Mouse (Mus musculus) lung, embryonic 14.5 days (tissue): ENCODE results near the gene Stk19. TPM values are rescaled to one million over a fixed set of nuclear protein-coding genes. Genes with fewer than 3 reads are reported as not detected.

Experiments
- ATAC-seq: fragments of 200-750 bp; cut with Nextera tagmentation; 2 replicates; pipeline ENCODE4 v1.8.0; 2017; ENCODE audit warnings: mild to moderate bottlenecking, moderate TSS enrichment, moderate library complexity; ENCODE audit not compliant: insufficient read depth
- DNase-seq: peaks from one replicate; pipeline ENCODE4 v3.0.0-alpha.2; 2015
- H3K27ac ChIP-seq: fragments of 300-500 bp; sonication (generic); 2 replicates; pipeline ENCODE4 v1.5.1; 2014; ENCODE audit warnings: low read depth, mild to moderate bottlenecking, moderate library complexity
- H3K27me3 ChIP-seq: fragments of 300-500 bp; sonication (generic); 2 replicates; pipeline ENCODE4 v1.6.1; 2014; ENCODE audit warnings: low read length, control low read depth; ENCODE audit not compliant: insufficient read depth
- H3K36me3 ChIP-seq: fragments of 300-500 bp; sonication (generic); 2 replicates; pipeline ENCODE4 v1.6.1; 2014; ENCODE audit warnings: control low read depth; ENCODE audit not compliant: insufficient read depth
- H3K4me1 ChIP-seq: fragments of 300-500 bp; sonication (generic); 2 replicates; pipeline ENCODE4 v1.6.1; 2014; ENCODE audit warnings: antibody characterized with exemption, control low read depth; ENCODE audit not compliant: insufficient read depth
- H3K4me2 ChIP-seq: fragments of 300-500 bp; sonication (generic); 2 replicates; pipeline ENCODE4 v1.6.1; 2014; ENCODE audit warnings: mild to moderate bottlenecking
- H3K4me3 ChIP-seq: fragments of 300-500 bp; sonication (generic); 2 replicates; pipeline ENCODE4 v1.5.1; 2014; ENCODE audit warnings: low read depth, low read length
- H3K9ac ChIP-seq: fragments of 300-500 bp; sonication (generic); 2 replicates; pipeline ENCODE4 v1.6.1; 2014
- H3K9me3 ChIP-seq: fragments of 300-500 bp; sonication (generic); 2 replicates; pipeline ENCODE4 v1.6.1; 2016; ENCODE audit warnings: low read depth, low read length, control low read depth
- CTCF ChIP-seq: IDR thresholded peaks from 2 replicates; pipeline ENCODE4 v1.5.1; 2016; ENCODE audit warnings: antibody characterized with exemption, low read depth
- WGBS: fragments of 180-500 bp; shearing (Covaris S2); extraction: QIAGEN DNeasy Blood & Tissue Kit; methylation state at CpG from one replicate; pipeline ENCODE4 v1.1.7; 2014; 5-methylcytosine and 5-hydroxymethylcytosine counted together
- polyA plus RNA-seq: library from polyadenylated mRNA; unstranded; fragments of >200 nt; fragmentation: Nextera tagmentation; extraction: Ambion mirVana; gene quantifications from 2 replicates; pipeline ENCODE4 v1.2.1, GENCODE M21; 2014

Stk19 gene
- polyA plus RNA-seq, 1 experiment from 2014 or later: 25.0 TPM

GRCm38 (mm10) chr17:34874321-34874720 lies 37.6 kb upstream of the Stk19 start:
- no peaks in the 10 kb centered on the region for H3K36me3 ChIP-seq
- no peaks in the 10 kb centered on the region for H3K9me3 ChIP-seq
- 74% methylated on average over 6 of the region's 6 CpGs for WGBS
- H3K27me3 ChIP-seq: no peaks in the 10 kb centered on the region
- H3K4me3 ChIP-seq: no peak overlapping the region
- H3K4me1 ChIP-seq: no peaks in the 10 kb centered on the region
- ATAC-seq (no peak), DNase-seq (no peak)
- no peak overlapping the region for H3K9ac ChIP-seq
- TF ChIP-seq CTCF: no peak
- H3K27ac ChIP-seq: no peak overlapping the region
- no peak overlapping the region for H3K4me2 ChIP-seq

GRCm38 (mm10) chr17:34865981-34866380 lies 29.2 kb upstream of the Stk19 start:
- Histone ChIP-seq H3K4me3 (no peak overlapping the region), H3K4me1 (no peaks in the 10 kb centered on the region)
- ATAC-seq: no peak

GRCm38 (mm10) chr17:34862416-34863081 lies 25.8 kb upstream of the Stk19 start, which contains the start of gene Cfb:
Gene Cfb, minus strand, starts transcription at chr17:34862518.
- no peak for TF ChIP-seq CTCF
- DNase-seq: no peak
- 51% methylated on average over 8 of the region's 8 CpGs for WGBS
- Histone ChIP-seq H3K4me2 (no peak within 1 kb of the TSS), H3K36me3 (no peaks in the 10 kb centered on the region), H3K27me3 (no peaks in the 10 kb centered on the region), H3K27ac (no peak within 1 kb of the TSS), H3K4me3 (no peak within 1 kb of the TSS), H3K9ac (no peak within 1 kb of the TSS), H3K4me1 (no peaks in the 10 kb centered on the region), H3K9me3 (no peaks in the 10 kb centered on the region)
- no peak for ATAC-seq

More at GRCm38 (mm10) chr17:34865981-34866380, 29.2 kb upstream of the Stk19 start:
- no peak for TF ChIP-seq CTCF
- no peak overlapping the region for H3K9ac ChIP-seq
- no peak overlapping the region for H3K4me2 ChIP-seq
- no peak overlapping the region for H3K27ac ChIP-seq
- WGBS: 54% methylated on average over 7 of the region's 7 CpGs
- H3K36me3 ChIP-seq: no peaks in the 10 kb centered on the region
- no peak for DNase-seq
- H3K27me3 ChIP-seq: no peaks in the 10 kb centered on the region
- no peaks in the 10 kb centered on the region for H3K9me3 ChIP-seq

GRCm38 (mm10) chr17:34861704-34862415 lies 25.1 kb upstream of the Stk19 start:
- 57% methylated on average over 13 of the region's 13 CpGs for WGBS
- Histone ChIP-seq H3K4me2 (no peak overlapping the region), H3K36me3 (peaks cover 1% of the 10 kb centered on the region), H3K9me3 (no peaks in the 10 kb centered on the region), H3K9ac (no peak overlapping the region), H3K4me1 (no peaks in the 10 kb centered on the region), H3K4me3 (no peak overlapping the region), H3K27me3 (no peaks in the 10 kb centered on the region), H3K27ac (no peak overlapping the region)
- TF ChIP-seq CTCF: no peak
- no peak for ATAC-seq
- DNase-seq: no peak

GRCm38 (mm10) chr17:34860514-34860913 lies 23.8 kb upstream of the Stk19 start:
- Histone ChIP-seq H3K4me2 (no peak overlapping the region), H3K9ac (no peak overlapping the region)
- no peak for ATAC-seq

GRCm38 (mm10) chr17:34858670-34859069 lies 21.9 kb upstream of the Stk19 start:
- H3K9me3 ChIP-seq: no peaks in the 10 kb centered on the region
- no peak overlapping the region for H3K4me3 ChIP-seq
- H3K9ac ChIP-seq: no peak overlapping the region
- no peaks in the 10 kb centered on the region for H3K27me3 ChIP-seq
- no peak overlapping the region for H3K27ac ChIP-seq
- no peak overlapping the region for H3K4me2 ChIP-seq
- no peaks in the 10 kb centered on the region for H3K4me1 ChIP-seq
- whole genome bisulfite sequencing: 75% methylated on average over 4 of the region's 4 CpGs
- DNase-seq (no peak), ATAC-seq (no peak)
- peaks cover 31% of the 10 kb centered on the region for H3K36me3 ChIP-seq
- no peak for TF ChIP-seq CTCF

More at GRCm38 (mm10) chr17:34860514-34860913, 23.8 kb upstream of the Stk19 start:
- TF ChIP-seq CTCF: no peak
- Histone ChIP-seq H3K4me3 (no peak overlapping the region), H3K27me3 (no peaks in the 10 kb centered on the region), H3K4me1 (no peaks in the 10 kb centered on the region), H3K9me3 (no peaks in the 10 kb centered on the region), H3K36me3 (peaks cover 13% of the 10 kb centered on the region), H3K27ac (no peak overlapping the region)
- 80% methylated on average over 9 of the region's 9 CpGs for WGBS
- DNase-seq: no peak

GRCm38 (mm10) chr17:34855825-34856224 lies 19.1 kb upstream of the Stk19 start:
- H3K36me3 ChIP-seq: peaks cover 48% of the 10 kb centered on the region
- peak; percentile 83 for TF ChIP-seq CTCF
- H3K9me3 ChIP-seq: no peaks in the 10 kb centered on the region
- ATAC-seq (peak; percentile 24; the same call in 1 of the 2 replicates), DNase-seq (peak; percentile 82)
- H3K4me1 ChIP-seq: peaks cover 7% of the 10 kb centered on the region; the same call in 1 of the 2 replicates
- no peak overlapping the region for H3K27ac ChIP-seq
- no peaks in the 10 kb centered on the region for H3K27me3 ChIP-seq
- H3K9ac ChIP-seq: no peak overlapping the region
- 29% methylated on average over 3 of the region's 3 CpGs for WGBS
- no peak overlapping the region for H3K4me3 ChIP-seq
- no peak overlapping the region for H3K4me2 ChIP-seq
